Mouse (Mus musculus): Measurements from ENCODE around the gene Hoxd9.
A peak's percentile ranks its signal among the peaks of the same experiment; 100 is the strongest.

Hoxd9 gene

GRCm38 (mm10) chr2:74668370-74669229, 28.9 kb upstream of the Hoxd9 start:
- no peak for DNase-seq (ENCODE audit: low read depth, low spot score)

GRCm38 (mm10) chr2:74669230-74669578, 28.3 kb upstream of the Hoxd9 start:
- no peak for DNase-seq (ENCODE audit: low read depth, low spot score)

- no peak for DNase-seq (ENCODE audit: low read depth, low spot score)
Observed at GRCm38 (mm10) chr2:74669650-74670235, 27.8 kb upstream of the Hoxd9 start.

GRCm38 (mm10) chr2:74670632-74671188, 26.8 kb upstream of the Hoxd9 start:
- no peak for DNase-seq (ENCODE audit: low read depth, low spot score)

GRCm38 (mm10) chr2:74671847-74672246, 25.7 kb upstream of the Hoxd9 start:
- no peak for DNase-seq (ENCODE audit: low read depth, low spot score)

GRCm38 (mm10) chr2:74672481-74673362, 24.8 kb upstream of the Hoxd9 start:
- peak; percentile 56 for DNase-seq (ENCODE audit: low read depth, low spot score)

- no peak for DNase-seq (ENCODE audit: low read depth, low spot score)
Observed at GRCm38 (mm10) chr2:74673835-74674425, 23.6 kb upstream of the Hoxd9 start.

- DNase-seq (ENCODE audit: low read depth, low spot score), result no peak
Observed at GRCm38 (mm10) chr2:74674881-74675665, 22.5 kb upstream of the Hoxd9 start, which contains the start of gene Hoxd12. Gene Hoxd12, plus strand, starts transcription at chr2:74675013.

- DNase-seq (ENCODE audit: low read depth, low spot score), result no peak
Observed at GRCm38 (mm10) chr2:74675666-74676282, 21.8 kb upstream of the Hoxd9 start.

- DNase-seq (ENCODE audit: low read depth, low spot score), result no peak
Observed at GRCm38 (mm10) chr2:74676376-74677052, 21.0 kb upstream of the Hoxd9 start.

GRCm38 (mm10) chr2:74677106-74677505, 20.4 kb upstream of the Hoxd9 start:
- no peak for DNase-seq (ENCODE audit: low read depth, low spot score)

- no peak for DNase-seq (ENCODE audit: low read depth, low spot score)
Observed at GRCm38 (mm10) chr2:74678891-74679595, 18.5 kb upstream of the Hoxd9 start, which contains the start of gene Hoxd11. Gene Hoxd11, plus strand, starts transcription at chr2:74679557.

- DNase-seq (ENCODE audit: low read depth, low spot score), result no peak
Observed at GRCm38 (mm10) chr2:74679596-74679971, 17.9 kb upstream of the Hoxd9 start.

GRCm38 (mm10) chr2:74679980-74680379, 17.5 kb upstream of the Hoxd9 start:
- no peak for DNase-seq (ENCODE audit: low read depth, low spot score)

GRCm38 (mm10) chr2:74680561-74681398, 16.7 kb upstream of the Hoxd9 start:
- no peak for DNase-seq (ENCODE audit: low read depth, low spot score)

- no peak for DNase-seq (ENCODE audit: low read depth, low spot score)
Observed at GRCm38 (mm10) chr2:74681594-74682531, 15.7 kb upstream of the Hoxd9 start.

- no peak for DNase-seq (ENCODE audit: low read depth, low spot score)
Observed at GRCm38 (mm10) chr2:74682796-74683195, 14.7 kb upstream of the Hoxd9 start.
